Mouse (Mus musculus): ENCODE measurements around the gene Cdk17. TPM values are rescaled to one million over a fixed set of nuclear protein-coding genes. Genes with fewer than 3 reads are reported as not detected.

Gene Cdk17
- polyA plus RNA-seq, 1 experiment from 2014 or later = 19.2 TPM

DNA sequence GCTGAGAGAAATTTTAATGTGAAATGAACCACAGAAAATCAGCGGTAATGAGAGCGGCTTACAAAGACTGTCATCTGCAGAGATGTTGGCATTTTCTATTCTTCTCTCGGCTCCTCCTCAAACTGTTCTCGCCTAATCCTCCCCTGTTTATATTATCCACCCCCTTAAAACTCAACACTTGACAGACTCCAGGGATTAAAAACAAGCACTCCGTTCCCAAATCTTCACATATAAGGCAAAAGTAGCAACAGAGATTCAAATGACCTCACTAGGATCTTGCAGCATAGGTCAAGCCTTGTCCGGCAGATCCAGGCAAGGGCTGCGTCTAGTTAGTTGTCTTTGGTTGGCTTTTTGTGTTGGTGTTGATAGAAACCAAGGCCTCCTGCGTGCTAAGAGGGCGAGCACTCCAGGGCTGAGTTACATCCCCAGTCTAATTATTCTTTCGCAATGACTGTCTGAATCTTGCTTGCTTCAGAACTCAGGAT lies 30.2 kb upstream of the Cdk17 start:
- DNase-seq (ENCODE audit: low spot score) = no peak
- ATAC-seq (ENCODE audit: insufficient number of reproducible peaks, low FRiP score, low TSS enrichment, low read depth) = no peak
- Histone ChIP-seq H3K27ac (replicated peaks; ENCODE audit: low read depth, low read length) (no peak overlapping the region), H3K9ac (ENCODE audit: low read length) (no peak overlapping the region), H3K27me3 (ENCODE audit: control insufficient read depth, insufficient read depth, low read length) (no peaks in the 10 kb centered on the region), H3K36me3 (ENCODE audit: control insufficient read depth, insufficient read depth, low read length) (no peaks in the 10 kb centered on the region), H3K4me2 (ENCODE audit: low read depth, severe bottlenecking) (no peak overlapping the region), H3K9me3 (ENCODE audit: control insufficient read depth, low read length) (no peaks in the 10 kb centered on the region), H3K4me1 (ENCODE audit: control insufficient read depth, insufficient read depth, low read length) (no peaks in the 10 kb centered on the region), H3K4me3 (ENCODE audit: low read depth, low read length) (no peak overlapping the region)
- WGBS = 84% methylated on average over 10 of the region's 10 CpGs

DNA sequence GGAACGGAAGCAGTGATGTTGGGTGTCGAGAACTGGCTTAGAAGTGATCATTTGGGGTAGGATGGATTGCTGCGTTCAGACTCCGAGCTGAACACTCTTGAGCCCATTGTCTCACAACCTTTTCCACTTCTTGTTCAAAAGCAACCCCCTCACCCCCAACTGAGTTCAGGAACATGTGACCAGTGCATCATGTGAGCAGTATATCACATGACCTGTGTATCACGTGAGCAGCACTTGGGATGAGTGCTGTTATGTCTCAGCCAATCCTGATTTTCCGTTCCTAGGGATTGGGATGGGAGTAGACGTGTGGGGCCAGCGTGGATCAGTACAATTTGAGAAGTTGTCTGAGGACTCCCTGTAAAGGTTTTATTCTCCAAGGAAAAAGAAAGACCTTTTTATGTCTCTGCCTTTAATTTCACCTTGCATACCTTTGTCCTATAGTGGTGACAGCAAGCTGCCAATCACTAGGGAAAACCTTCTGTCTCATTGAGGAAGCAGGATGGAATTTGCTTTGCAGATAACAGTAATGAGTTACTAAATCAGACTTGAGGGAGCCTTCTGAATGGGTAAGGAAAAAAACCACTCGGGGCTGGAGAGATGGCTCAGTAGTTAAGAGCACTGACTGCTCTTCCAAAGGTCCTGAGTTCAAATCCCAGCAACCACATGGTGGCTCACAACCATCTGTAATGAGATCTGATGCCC lies 28.7 kb upstream of the Cdk17 start:
- no peaks in the 10 kb centered on the region for H3K36me3 ChIP-seq (ENCODE audit: control insufficient read depth, insufficient read depth, low read length)
- no peaks in the 10 kb centered on the region for H3K4me1 ChIP-seq (ENCODE audit: control insufficient read depth, insufficient read depth, low read length)
- DNase-seq (ENCODE audit: low spot score) (no peak), ATAC-seq (ENCODE audit: insufficient number of reproducible peaks, low FRiP score, low TSS enrichment, low read depth) (no peak)
- no peak overlapping the region for H3K27ac ChIP-seq (replicated peaks; ENCODE audit: low read depth, low read length)
- H3K4me3 ChIP-seq (ENCODE audit: low read depth, low read length) = no peak overlapping the region
- H3K27me3 ChIP-seq (ENCODE audit: control insufficient read depth, insufficient read depth, low read length) = no peaks in the 10 kb centered on the region
- H3K9ac ChIP-seq (ENCODE audit: low read length) = no peak overlapping the region
- WGBS = 92% methylated on average over 9 of the region's 9 CpGs
- no peak overlapping the region for H3K4me2 ChIP-seq (ENCODE audit: low read depth, severe bottlenecking)
- H3K9me3 ChIP-seq (ENCODE audit: control insufficient read depth, low read length) = no peaks in the 10 kb centered on the region

GRCm38 (mm10) chr10:93138730-93139129 lies 21.9 kb upstream of the Cdk17 start:
- ATAC-seq (ENCODE audit: insufficient number of reproducible peaks, low FRiP score, low TSS enrichment, low read depth) (no peak), DNase-seq (ENCODE audit: low spot score) (no peak)
- no peaks in the 10 kb centered on the region for H3K27me3 ChIP-seq (ENCODE audit: control insufficient read depth, insufficient read depth, low read length)
- H3K27ac ChIP-seq (replicated peaks; ENCODE audit: low read depth, low read length) = no peak overlapping the region
- 89% methylated on average over 3 of the region's 3 CpGs for WGBS
- no peak overlapping the region for H3K4me2 ChIP-seq (ENCODE audit: low read depth, severe bottlenecking)
- no peaks in the 10 kb centered on the region for H3K9me3 ChIP-seq (ENCODE audit: control insufficient read depth, low read length)
- H3K9ac ChIP-seq (ENCODE audit: low read length) = no peak overlapping the region
- H3K4me3 ChIP-seq (ENCODE audit: low read depth, low read length) = no peak overlapping the region
- no peaks in the 10 kb centered on the region for H3K4me1 ChIP-seq (ENCODE audit: control insufficient read depth, insufficient read depth, low read length)
- no peaks in the 10 kb centered on the region for H3K36me3 ChIP-seq (ENCODE audit: control insufficient read depth, insufficient read depth, low read length)

DNA sequence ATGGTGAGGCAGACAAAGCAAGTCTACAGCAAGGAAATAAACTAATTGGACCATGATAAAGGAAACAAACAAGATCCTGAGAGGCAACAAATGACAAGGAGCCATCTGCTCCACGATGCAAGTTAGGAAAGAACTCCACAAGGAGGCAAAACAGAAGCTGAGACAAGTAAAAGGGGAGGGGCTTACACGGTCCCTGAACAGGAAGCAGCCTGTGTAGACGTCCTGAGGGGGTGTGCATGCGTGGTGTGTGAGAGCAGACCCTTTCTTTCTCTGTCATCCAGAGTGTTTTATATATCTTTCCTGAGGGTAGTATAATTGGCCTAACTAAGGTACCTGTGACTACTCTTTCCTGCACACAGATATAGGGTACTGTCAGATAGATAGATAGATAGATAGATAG lies 19.9 kb upstream of the Cdk17 start:
- Histone ChIP-seq H3K27me3 (ENCODE audit: control insufficient read depth, insufficient read depth, low read length) (no peaks in the 10 kb centered on the region), H3K36me3 (ENCODE audit: control insufficient read depth, insufficient read depth, low read length) (no peaks in the 10 kb centered on the region), H3K27ac (replicated peaks; ENCODE audit: low read depth, low read length) (no peak overlapping the region), H3K4me1 (ENCODE audit: control insufficient read depth, insufficient read depth, low read length) (no peaks in the 10 kb centered on the region), H3K9me3 (ENCODE audit: control insufficient read depth, low read length) (no peaks in the 10 kb centered on the region), H3K4me2 (ENCODE audit: low read depth, severe bottlenecking) (no peak overlapping the region), H3K9ac (ENCODE audit: low read length) (no peak overlapping the region), H3K4me3 (ENCODE audit: low read depth, low read length) (no peak overlapping the region)
- DNase-seq (ENCODE audit: low spot score) = no peak
- 62% methylated on average over 4 of the region's 4 CpGs for WGBS
- no peak for ATAC-seq (ENCODE audit: insufficient number of reproducible peaks, low FRiP score, low TSS enrichment, low read depth)

GRCm38 (mm10) chr10:93142600-93143284 lies 17.9 kb upstream of the Cdk17 start:
- Histone ChIP-seq H3K27ac (replicated peaks; ENCODE audit: low read depth, low read length) (no peak overlapping the region), H3K36me3 (ENCODE audit: control insufficient read depth, insufficient read depth, low read length) (no peaks in the 10 kb centered on the region), H3K27me3 (ENCODE audit: control insufficient read depth, insufficient read depth, low read length) (no peaks in the 10 kb centered on the region), H3K9me3 (ENCODE audit: control insufficient read depth, low read length) (no peaks in the 10 kb centered on the region), H3K4me3 (ENCODE audit: low read depth, low read length) (no peak overlapping the region), H3K4me1 (ENCODE audit: control insufficient read depth, insufficient read depth, low read length) (no peaks in the 10 kb centered on the region), H3K4me2 (ENCODE audit: low read depth, severe bottlenecking) (no peak overlapping the region), H3K9ac (ENCODE audit: low read length) (no peak overlapping the region)
- DNase-seq (ENCODE audit: low spot score) (no peak), ATAC-seq (ENCODE audit: insufficient number of reproducible peaks, low FRiP score, low TSS enrichment, low read depth) (no peak)
- WGBS = 66% methylated on average over 8 of the region's 8 CpGs

GRCm38 (mm10) chr10:93143285-93143985 lies 17.2 kb upstream of the Cdk17 start:
- Histone ChIP-seq H3K4me3 (ENCODE audit: low read depth, low read length) (no peak overlapping the region), H3K27ac (replicated peaks; ENCODE audit: low read depth, low read length) (no peak overlapping the region), H3K27me3 (ENCODE audit: control insufficient read depth, insufficient read depth, low read length) (no peaks in the 10 kb centered on the region), H3K9ac (ENCODE audit: low read length) (no peak overlapping the region), H3K4me2 (ENCODE audit: low read depth, severe bottlenecking) (no peak overlapping the region), H3K36me3 (ENCODE audit: control insufficient read depth, insufficient read depth, low read length) (no peaks in the 10 kb centered on the region), H3K4me1 (ENCODE audit: control insufficient read depth, insufficient read depth, low read length) (no peaks in the 10 kb centered on the region), H3K9me3 (ENCODE audit: control insufficient read depth, low read length) (no peaks in the 10 kb centered on the region)
- ATAC-seq (ENCODE audit: insufficient number of reproducible peaks, low FRiP score, low TSS enrichment, low read depth) (no peak), DNase-seq (ENCODE audit: low spot score) (no peak)
- 61% methylated on average over 18 of the region's 18 CpGs for WGBS

DNA sequence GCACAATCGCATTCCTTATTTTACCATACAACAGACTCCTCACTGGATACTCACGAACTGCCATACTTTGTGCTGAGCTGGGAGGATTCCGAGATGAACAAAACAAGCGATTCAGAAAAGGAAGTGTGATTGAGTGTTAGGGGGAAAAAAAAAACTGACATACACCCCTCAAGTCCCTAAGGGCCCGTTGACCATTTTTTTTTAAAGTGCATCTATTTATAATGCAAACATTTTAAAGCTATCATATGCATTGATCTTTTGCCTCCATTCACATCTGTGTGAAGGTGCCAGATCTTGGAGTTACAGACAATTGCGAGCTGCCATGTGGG lies 16.7 kb upstream of the Cdk17 start:
- ATAC-seq (ENCODE audit: insufficient number of reproducible peaks, low FRiP score, low TSS enrichment, low read depth) (no peak), DNase-seq (ENCODE audit: low spot score) (no peak)
- 88% methylated on average over 6 of the region's 6 CpGs for WGBS
- H3K4me3 ChIP-seq (ENCODE audit: low read depth, low read length) = no peak overlapping the region
- H3K9ac ChIP-seq (ENCODE audit: low read length) = no peak overlapping the region
- H3K9me3 ChIP-seq (ENCODE audit: control insufficient read depth, low read length) = no peaks in the 10 kb centered on the region
- no peaks in the 10 kb centered on the region for H3K36me3 ChIP-seq (ENCODE audit: control insufficient read depth, insufficient read depth, low read length)
- no peaks in the 10 kb centered on the region for H3K27me3 ChIP-seq (ENCODE audit: control insufficient read depth, insufficient read depth, low read length)
- H3K4me1 ChIP-seq (ENCODE audit: control insufficient read depth, insufficient read depth, low read length) = no peaks in the 10 kb centered on the region
- no peak overlapping the region for H3K4me2 ChIP-seq (ENCODE audit: low read depth, severe bottlenecking)
- no peak overlapping the region for H3K27ac ChIP-seq (replicated peaks; ENCODE audit: low read depth, low read length)

DNA sequence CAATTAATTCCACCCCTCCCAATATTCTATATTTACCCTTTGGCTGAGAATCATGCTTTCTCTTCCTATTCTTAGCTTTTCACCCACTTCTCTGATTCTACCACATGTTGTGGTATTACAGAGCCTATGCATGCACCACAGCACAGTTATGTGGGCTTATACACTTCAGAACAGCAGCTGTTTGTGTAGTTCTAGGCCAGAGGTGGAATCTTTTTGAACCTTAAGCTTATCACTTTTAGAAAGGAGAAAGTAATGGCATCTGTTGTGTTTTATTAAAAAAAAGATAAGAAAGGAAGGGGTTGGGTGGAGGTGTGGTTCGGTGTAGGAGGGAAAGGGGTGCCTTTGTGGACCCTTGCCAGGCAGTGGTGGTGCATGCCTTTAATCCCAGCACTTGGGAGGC lies 16.1 kb upstream of the Cdk17 start:
- no peaks in the 10 kb centered on the region for H3K9me3 ChIP-seq (ENCODE audit: control insufficient read depth, low read length)
- H3K4me1 ChIP-seq (ENCODE audit: control insufficient read depth, insufficient read depth, low read length) = no peaks in the 10 kb centered on the region
- 81% methylated on average over 1 of the region's 1 CpGs for WGBS
- no peak overlapping the region for H3K27ac ChIP-seq (replicated peaks; ENCODE audit: low read depth, low read length)
- H3K36me3 ChIP-seq (ENCODE audit: control insufficient read depth, insufficient read depth, low read length) = no peaks in the 10 kb centered on the region
- H3K27me3 ChIP-seq (ENCODE audit: control insufficient read depth, insufficient read depth, low read length) = no peaks in the 10 kb centered on the region
- ATAC-seq (ENCODE audit: insufficient number of reproducible peaks, low FRiP score, low TSS enrichment, low read depth) = no peak
- no peak for DNase-seq (ENCODE audit: low spot score)
- no peak overlapping the region for H3K4me2 ChIP-seq (ENCODE audit: low read depth, severe bottlenecking)
- no peak overlapping the region for H3K9ac ChIP-seq (ENCODE audit: low read length)
- H3K4me3 ChIP-seq (ENCODE audit: low read depth, low read length) = no peak overlapping the region
